Mouse (Mus musculus): ENCODE measurements around the gene Doc2b.

Doc2b gene

GRCm38 (mm10) chr11:75796029-75796445 is at the start of gene Doc2b:
Gene Doc2b (minus strand): TSS chr11:75796049.
- peak; percentile 14 for DNase-seq

- no peak for DNase-seq
These were observed 47.2 kb upstream of the Doc2b start for GRCm38 (mm10) chr11:75842904-75843619.

- no peak for DNase-seq
These were observed 45.7 kb upstream of the Doc2b start for GRCm38 (mm10) chr11:75841503-75841902.

GRCm38 (mm10) chr11:75839536-75840430 is 43.9 kb upstream of the Doc2b start:
- DNase-seq = no peak

GRCm38 (mm10) chr11:75838861-75839426 is 43.1 kb upstream of the Doc2b start:
- no peak for DNase-seq

- DNase-seq = no peak
These were observed 40.4 kb upstream of the Doc2b start for GRCm38 (mm10) chr11:75836240-75836610.

- no peak for DNase-seq
These were observed 39.9 kb upstream of the Doc2b start for GRCm38 (mm10) chr11:75835587-75836239.

GRCm38 (mm10) chr11:75833081-75833480 is 37.2 kb upstream of the Doc2b start:
- DNase-seq = no peak

- DNase-seq = no peak
These were observed 34.5 kb upstream of the Doc2b start for GRCm38 (mm10) chr11:75830386-75830785.

- DNase-seq = no peak
These were observed 31.6 kb upstream of the Doc2b start for GRCm38 (mm10) chr11:75827414-75827813.

GRCm38 (mm10) chr11:75823506-75823905 is 27.7 kb upstream of the Doc2b start:
- no peak for DNase-seq

- no peak for DNase-seq
These were observed 17.2 kb upstream of the Doc2b start for GRCm38 (mm10) chr11:75813085-75813484.

- DNase-seq = peak; percentile 63
These were observed 16.1 kb upstream of the Doc2b start for GRCm38 (mm10) chr11:75811900-75812299.

- no peak for DNase-seq
These were observed 14.7 kb upstream of the Doc2b start for GRCm38 (mm10) chr11:75810526-75810925.

GRCm38 (mm10) chr11:75807486-75807885 is 11.6 kb upstream of the Doc2b start:
- no peak for DNase-seq

GRCm38 (mm10) chr11:75801771-75802550 is 6.1 kb upstream of the Doc2b start:
- DNase-seq = no peak

- DNase-seq = no peak
These were observed 5.5 kb upstream of the Doc2b start for GRCm38 (mm10) chr11:75801369-75801768.

GRCm38 (mm10) chr11:75796536-75797246 is 842 bp upstream of the Doc2b start:
- no peak for DNase-seq

- no peak for DNase-seq
These were observed 570 bp downstream of the Doc2b start for GRCm38 (mm10) chr11:75795321-75795636.

- no peak for DNase-seq
These were observed 1.1 kb downstream of the Doc2b start for GRCm38 (mm10) chr11:75794602-75795320.

GRCm38 (mm10) chr11:75793351-75793750 is 2.5 kb downstream of the Doc2b start:
- no peak for DNase-seq
